Mouse (Mus musculus): ENCODE data around the gene Tmigd3. TPM values are rescaled to one million over a fixed set of nuclear protein-coding genes. Genes with fewer than 3 reads are reported as not detected.
"Not testable (repeated sequence)": the region's sequence is repeated elsewhere in the genome, so short reads cannot be mapped to it uniquely, and the experiment has no call there.

Tmigd3 gene
- total RNA-seq, 2 experiments from 2014 or later: not detected

- peak; percentile 80 for ATAC-seq (replicated peaks; ENCODE audit: low FRiP score, poor library complexity, severe bottlenecking)
Measured at GRCm38 (mm10) chr3:105899394-105900147, 28.9 kb downstream of the Tmigd3 start.

- ATAC-seq (replicated peaks; ENCODE audit: low FRiP score, poor library complexity, severe bottlenecking): no peak
Measured at GRCm38 (mm10) chr3:105900266-105900665, 29.6 kb downstream of the Tmigd3 start.

- ATAC-seq (replicated peaks; ENCODE audit: low FRiP score, poor library complexity, severe bottlenecking): no peak
Measured at GRCm38 (mm10) chr3:105900716-105901115, 30.0 kb downstream of the Tmigd3 start.

GRCm38 (mm10) chr3:105901468-105901867, 30.8 kb downstream of the Tmigd3 start:
- ATAC-seq (replicated peaks; ENCODE audit: low FRiP score, poor library complexity, severe bottlenecking): no peak

- ATAC-seq (replicated peaks; ENCODE audit: low FRiP score, poor library complexity, severe bottlenecking): no peak
Measured at GRCm38 (mm10) chr3:105904213-105904612, 33.5 kb downstream of the Tmigd3 start.

GRCm38 (mm10) chr3:105904721-105905120, 34.0 kb downstream of the Tmigd3 start:
- ATAC-seq (replicated peaks; ENCODE audit: low FRiP score, poor library complexity, severe bottlenecking): no peak

GRCm38 (mm10) chr3:105907956-105908655, 37.4 kb downstream of the Tmigd3 start:
- ATAC-seq (replicated peaks; ENCODE audit: low FRiP score, poor library complexity, severe bottlenecking): no peak

- no peak for ATAC-seq (replicated peaks; ENCODE audit: low FRiP score, poor library complexity, severe bottlenecking)
Measured at GRCm38 (mm10) chr3:105908976-105909375, 38.3 kb downstream of the Tmigd3 start.

GRCm38 (mm10) chr3:105910519-105911190, 40.0 kb downstream of the Tmigd3 start:
- no peak for ATAC-seq (replicated peaks; ENCODE audit: low FRiP score, poor library complexity, severe bottlenecking)

GRCm38 (mm10) chr3:105912097-105912880, 41.6 kb downstream of the Tmigd3 start:
- no peak for ATAC-seq (replicated peaks; ENCODE audit: low FRiP score, poor library complexity, severe bottlenecking)

- ATAC-seq (replicated peaks; ENCODE audit: low FRiP score, poor library complexity, severe bottlenecking): peak; percentile 38; the same call in 1 of the 2 replicates
Measured at GRCm38 (mm10) chr3:105913839-105914681, 43.4 kb downstream of the Tmigd3 start.

- ATAC-seq (replicated peaks; ENCODE audit: low FRiP score, poor library complexity, severe bottlenecking): no peak
Measured at GRCm38 (mm10) chr3:105915281-105915680, 44.6 kb downstream of the Tmigd3 start.

- ATAC-seq (replicated peaks; ENCODE audit: low FRiP score, poor library complexity, severe bottlenecking): not testable (repeated sequence)
Measured at GRCm38 (mm10) chr3:105916455-105916854, 45.8 kb downstream of the Tmigd3 start.

- no peak for ATAC-seq (replicated peaks; ENCODE audit: low FRiP score, poor library complexity, severe bottlenecking)
Measured at GRCm38 (mm10) chr3:105917656-105918354, 47.1 kb downstream of the Tmigd3 start.

- no peak for ATAC-seq (replicated peaks; ENCODE audit: low FRiP score, poor library complexity, severe bottlenecking)
Measured at GRCm38 (mm10) chr3:105918355-105918745, 47.6 kb downstream of the Tmigd3 start.

GRCm38 (mm10) chr3:105920743-105921142, 50.0 kb downstream of the Tmigd3 start:
- not testable (repeated sequence) for ATAC-seq (replicated peaks; ENCODE audit: low FRiP score, poor library complexity, severe bottlenecking)

- ATAC-seq (replicated peaks; ENCODE audit: low FRiP score, poor library complexity, severe bottlenecking): no peak
Measured at GRCm38 (mm10) chr3:105921959-105922358, 51.3 kb downstream of the Tmigd3 start.

- no peak for ATAC-seq (replicated peaks; ENCODE audit: low FRiP score, poor library complexity, severe bottlenecking)
Measured at GRCm38 (mm10) chr3:105924616-105925015, 53.9 kb downstream of the Tmigd3 start.

Measured in erythroid progenitor cell, adult 5-6 weeks (primary cell).